Mouse (Mus musculus): ENCODE measurements around the gene Efna3.

- TF ChIP-seq CTCF (IDR thresholded peaks at IDR 0.05; ENCODE audit: insufficient read depth, low read depth, low read length): 0 out of 2 replicates have a peak, but pooled peaks have one; percentile 3
- no peak for TF ChIP-seq POLR2A (IDR thresholded peaks at IDR 0.05; ENCODE audit: insufficient read depth, low read depth, low read length)
Observed at GRCm38 (mm10) chr3:89315930-89316831, 6.6 kb downstream of the Efna3 start.
